Mouse (Mus musculus): ENCODE measurements around the gene Smim11. TPM values are rescaled to one million over a fixed set of nuclear protein-coding genes. Genes with fewer than 3 reads are reported as not detected.

Gene Smim11
- polyA plus RNA-seq, 1 experiment from 2014 or later: 130 TPM

Other genes with a start within 250 kb of the Smim11 start
- 114 and 122 TPM in 2 replicates for gene Mrps6, start 243.0 kb upstream of the Smim11 start, polyA plus RNA-seq (2014; fragmentation: Nextera tagmentation; extraction: Ambion mirVana)
- gene Gm49711, start 243.0 kb upstream of the Smim11 start, polyA plus RNA-seq (2014; fragmentation: Nextera tagmentation; extraction: Ambion mirVana): not detected in 2 replicates
- 8.4 and 9.1 TPM in 2 replicates for gene Slc5a3, start 243.0 kb upstream of the Smim11 start, polyA plus RNA-seq (2014; fragmentation: Nextera tagmentation; extraction: Ambion mirVana)
- 0.18 and 0.22 TPM in 2 replicates for gene Kcne2, start 8.9 kb upstream of the Smim11 start, polyA plus RNA-seq (2014; fragmentation: Nextera tagmentation; extraction: Ambion mirVana)
- not detected in 2 replicates for gene Fam243, start 20.2 kb downstream of the Smim11 start, polyA plus RNA-seq (2014; fragmentation: Nextera tagmentation; extraction: Ambion mirVana)
- gene Kcne1, start 58.2 kb downstream of the Smim11 start, polyA plus RNA-seq (2014; fragmentation: Nextera tagmentation; extraction: Ambion mirVana): 0.32 TPM in 1 of 2 replicates, not detected in the other
- 24.2 and 25.3 TPM in 2 replicates for gene Rcan1, start 169.6 kb downstream of the Smim11 start, polyA plus RNA-seq (2014; fragmentation: Nextera tagmentation; extraction: Ambion mirVana)
- gene Clic6, start 184.4 kb downstream of the Smim11 start, polyA plus RNA-seq (2014; fragmentation: Nextera tagmentation; extraction: Ambion mirVana): 26.7 and 29.9 TPM in 2 replicates